In genomic region chr10:115829696-115830095, GRCm38 (mm10) we compare ENCODE assay signal across 27 mouse cellular contexts. TPM values are rescaled to one million over a fixed set of nuclear protein-coding genes. Genes with fewer than 3 reads are reported as not detected.
DNase-seq lines count a peak whose midpoint lies in the region; ATAC-seq and TF ChIP-seq lines count a peak whose summit lies in the region.
"Had no signal": no experiment of that assay in that cellular context is flagged by ENCODE, and none has a peak within 500 bp of the region (broad histone marks: within the 10 kb centered on the region; RNA-seq: fewer than 3 reads in every experiment).

No protein-coding gene starts in this region.

- no peaks in the 10 kb centered on the region for H3K27me3 ChIP-seq in intestine, embryonic 14.5 days (replicated peaks; ENCODE audit: control insufficient read depth, insufficient read depth, low read length)
- no peaks in the 10 kb centered on the region for H3K27me3 ChIP-seq in intestine, embryonic 16.5 days (replicated peaks; ENCODE audit: control insufficient read depth, insufficient read depth, low read length)
- H3K27me3 ChIP-seq in small intestine, adult 2 months (ENCODE audit: control insufficient read depth, insufficient read depth, low read length): no peaks in the 10 kb centered on the region
- no peaks in the 10 kb centered on the region for H3K27me3 ChIP-seq in stomach, postnatal 0 days (ENCODE audit: control insufficient read depth, insufficient read depth, low read length)
- H3K27me3 ChIP-seq: CH12.LX; embryonic facial prominence, embryonic 12.5 days; forebrain, embryonic 13.5 days; forebrain, embryonic 15.5 days; Patski had no signal

- no peak for ATAC-seq in intestine, embryonic 14.5 days (replicated peaks; ENCODE audit: low FRiP score, low TSS enrichment, low read depth)
- peak; percentile 72 for ATAC-seq in intestine, embryonic 16.5 days
- ATAC-seq in stomach, postnatal 0 days (ENCODE audit: low FRiP score, low TSS enrichment): peak; percentile 77
- ATAC-seq: activated CD4-positive, CD25-positive, alpha-beta regulatory T cell, adult 4 months; CD4-positive, CD25-positive, alpha-beta regulatory T cell, adult 4 months; forebrain, embryonic 13.5 days; forebrain, embryonic 15.5 days; Patski had no signal

- no peak overlapping the region for H3K9ac ChIP-seq in intestine, embryonic 14.5 days (ENCODE audit: low read length)
- H3K9ac ChIP-seq in intestine, embryonic 16.5 days (ENCODE audit: low read depth, low read length): no peak overlapping the region
- no peak overlapping the region for H3K9ac ChIP-seq in stomach, postnatal 0 days (ENCODE audit: low read length)
- H3K9ac ChIP-seq: embryonic facial prominence, embryonic 12.5 days; forebrain, embryonic 13.5 days; forebrain, embryonic 15.5 days had no signal

- no peak overlapping the region for H3K27ac ChIP-seq in intestine, embryonic 14.5 days (ENCODE audit: low read depth)
- peak overlapping the region; percentile 31; the same call in 1 of the 2 replicates for H3K27ac ChIP-seq in intestine, embryonic 16.5 days (ENCODE audit: low read length)
- peak overlapping the region; percentile 68 for H3K27ac ChIP-seq in small intestine, adult 2 months (ENCODE audit: insufficient read depth, low read depth, low read length)
- H3K27ac ChIP-seq in stomach, postnatal 0 days (replicated peaks): peak overlapping the region; percentile 71; the same call in 1 of the 2 replicates
- H3K27ac ChIP-seq: embryonic facial prominence, embryonic 10.5 days; embryonic facial prominence, embryonic 12.5 days; forebrain, embryonic 13.5 days; forebrain, embryonic 15.5 days had no signal

- no peak for TF ChIP-seq POLR2A in small intestine, adult 2 months (IDR thresholded peaks at IDR 0.05; ENCODE audit: low read depth, low read length)

- no peaks in the 10 kb centered on the region for H3K9me3 ChIP-seq in intestine, embryonic 14.5 days (ENCODE audit: control insufficient read depth, low read length)
- no peaks in the 10 kb centered on the region for H3K9me3 ChIP-seq in intestine, embryonic 16.5 days (ENCODE audit: control insufficient read depth, low read length)
- no peaks in the 10 kb centered on the region for H3K9me3 ChIP-seq in stomach, postnatal 0 days (ENCODE audit: control insufficient read depth, low read length)
- H3K9me3 ChIP-seq: embryonic facial prominence, embryonic 10.5 days; embryonic facial prominence, embryonic 12.5 days; forebrain, embryonic 13.5 days; forebrain, embryonic 15.5 days had no signal

- H3K4me2 ChIP-seq in intestine, embryonic 14.5 days (ENCODE audit: low read length): no peak overlapping the region
- no peak overlapping the region for H3K4me2 ChIP-seq in intestine, embryonic 16.5 days (ENCODE audit: low read depth, low read length)
- H3K4me2 ChIP-seq in stomach, postnatal 0 days (replicated peaks; ENCODE audit: low read depth): no peak overlapping the region
- H3K4me2 ChIP-seq: embryonic facial prominence, embryonic 12.5 days; forebrain, embryonic 13.5 days; forebrain, embryonic 15.5 days had no signal

- WGBS in intestine, embryonic 14.5 days: 43% methylated on average over 1 of the region's 1 CpGs
- WGBS in intestine, embryonic 16.5 days: 40% methylated on average over 1 of the region's 1 CpGs
- WGBS in small intestine, adult 2 months: 10% methylated on average over 1 of the region's 1 CpGs
- 52% methylated on average over 1 of the region's 1 CpGs for WGBS in stomach, postnatal 0 days

- H3K36me3 ChIP-seq in intestine, embryonic 14.5 days (ENCODE audit: control insufficient read depth, insufficient read depth, low read length): no peaks in the 10 kb centered on the region
- H3K36me3 ChIP-seq in intestine, embryonic 16.5 days (ENCODE audit: control insufficient read depth, insufficient read depth, low read length): no peaks in the 10 kb centered on the region
- H3K36me3 ChIP-seq in small intestine, adult 2 months (ENCODE audit: control insufficient read depth, insufficient read depth, low read length): peaks cover 43% of the 10 kb centered on the region
- no peaks in the 10 kb centered on the region for H3K36me3 ChIP-seq in stomach, postnatal 0 days (ENCODE audit: control insufficient read depth, insufficient read depth, low read length)
- H3K36me3 ChIP-seq: embryonic facial prominence, embryonic 10.5 days; embryonic facial prominence, embryonic 12.5 days; forebrain, embryonic 15.5 days; G1E had no signal

- TF ChIP-seq CTCF in small intestine, adult 2 months (IDR thresholded peaks at IDR 0.05; ENCODE audit: extremely low read depth, insufficient read length, insufficient replicate concordance, low read depth, low read length): no peak
- no peak for TF ChIP-seq CTCF in stomach, postnatal 0 days (IDR thresholded peaks at IDR 0.05; ENCODE audit: low read depth)

- peak; percentile 42 for DNase-seq in intestine, embryonic 14.5 days (ENCODE audit: low spot score)
- DNase-seq in stomach, postnatal 0 days (ENCODE audit: low spot score): no peak
- DNase-seq in thymus, postnatal 25 days: no peak
- no peak for DNase-seq in embryo, embryonic 9.5 days (ENCODE audit: extremely low spot score)
- DNase-seq in kidney, postnatal 4 days: no peak
- DNase-seq: adrenal gland, adult 8-10 months; adrenal gland, postnatal 14 days; adrenal gland, postnatal 36 days; B cell, adult 2 months; cerebellum, adult 11 months; cerebellum, adult 18-20 months; cerebellum, adult 8-10 months; cerebellum, adult 9-11 months; cerebellum, postnatal 14 days; cerebellum, postnatal 36 days; embryo, embryonic 11 days had no signal

- no peaks in the 10 kb centered on the region for H3K4me1 ChIP-seq in intestine, embryonic 14.5 days (replicated peaks; ENCODE audit: control insufficient read depth, insufficient read depth, low read length)
- H3K4me1 ChIP-seq in intestine, embryonic 16.5 days (ENCODE audit: control insufficient read depth, insufficient read depth, low read length): peaks cover 19% of the 10 kb centered on the region
- peaks cover 13% of the 10 kb centered on the region; the same call in 1 of the 2 replicates for H3K4me1 ChIP-seq in small intestine, adult 2 months (ENCODE audit: control insufficient read depth, insufficient read depth, insufficient read length, low read length)
- no peaks in the 10 kb centered on the region for H3K4me1 ChIP-seq in stomach, postnatal 0 days (replicated peaks; ENCODE audit: control insufficient read depth, insufficient read depth)
- H3K4me1 ChIP-seq: forebrain, embryonic 13.5 days; forebrain, embryonic 15.5 days had no signal

- H3K4me3 ChIP-seq in intestine, embryonic 14.5 days (ENCODE audit: low read depth, low read length): no peak overlapping the region
- no peak overlapping the region for H3K4me3 ChIP-seq in intestine, embryonic 16.5 days (ENCODE audit: low read length)
- H3K4me3 ChIP-seq in small intestine, adult 2 months (ENCODE audit: low read depth, low read length): no peak overlapping the region
- H3K4me3 ChIP-seq in stomach, postnatal 0 days (ENCODE audit: low read depth, low read length): no peak overlapping the region
- H3K4me3 ChIP-seq: embryonic facial prominence, embryonic 10.5 days; embryonic facial prominence, embryonic 12.5 days; forebrain, embryonic 13.5 days; forebrain, embryonic 15.5 days had no signal

- no peak for TF ChIP-seq EP300 in stomach, postnatal 0 days (optimal IDR thresholded peaks at IDR 0.05)

RNA-seq across cellular contexts. Expression of gene Tspan8, which starts 13.1 kb away (rescaled TPM):
- 183 and 185 TPM in 2 replicates for polyA plus RNA-seq in intestine, embryonic 14.5 days (2014; fragmentation: Nextera tagmentation; extraction: Ambion mirVana)
- polyA plus RNA-seq in intestine, embryonic 16.5 days (2015; fragmentation: Nextera tagmentation; extraction: Ambion mirVana): 229 and 235 TPM in 2 replicates
- polyA plus RNA-seq in small intestine, adult 2 months (2012; rRNA removed): 18.3 and 72.3 TPM in 2 replicates
- polyA plus RNA-seq in stomach, postnatal 0 days (2015; fragmentation: Nextera tagmentation; extraction: Ambion mirVana): 250 and 264 TPM in 2 replicates
- polyA plus RNA-seq: CD4-positive, CD25-positive, alpha-beta regulatory T cell, adult 4 months; forebrain, embryonic 13.5 days; G1E had no signal
